Mouse (Mus musculus) CH12.LX (cell line): ENCODE measurements at regions not wholly inside any gene's neighbourhood (a gene's known extent, or its start where the extent isn't known, plus 50 kb on each side); places are given as distances from the start of the nearest gene placed in this dataset.

ENCODE experiments used
- DNase-seq: peaks from one replicate; pipeline ENCODE4 v3.0.0-alpha.2; 2013; ENCODE audit errors: extremely low read depth
- H3K27ac ChIP-seq: 2 replicates; pipeline ENCODE4 v1.5.1; 2012; ENCODE audit warnings: low read depth, mild to moderate bottlenecking, control low read depth, moderate library complexity; ENCODE audit not compliant: insufficient read depth
- H3K27me3 ChIP-seq: replicated peaks from 2 replicates; pipeline ENCODE3; 2012; ENCODE audit warnings: inconsistent platforms
- H3K36me3 ChIP-seq, 2 experiments: replicated peaks in 1 of 2; 2 replicates each; pipeline versions ENCODE3 to v1.6.1; 2012; ENCODE audit warnings: inconsistent platforms in 1 of 2, low read length in 1 of 2, mild to moderate bottlenecking in 1 of 2, mixed read lengths in 1 of 2, moderate library complexity in 1 of 2; ENCODE audit not compliant: control insufficient read depth in 1 of 2, insufficient read depth in 1 of 2
- H3K4me1 ChIP-seq, 2 experiments: 2 replicates each; pipeline ENCODE4 v1.6.1; 2012; ENCODE audit warnings: inconsistent platforms in 1 of 2, moderate library complexity in 1 of 2; ENCODE audit not compliant: insufficient read depth in 2 of 2, control insufficient read depth in 1 of 2
- H3K4me2 ChIP-seq: 2 replicates; pipeline ENCODE4 v1.6.1; 2012; ENCODE audit warnings: low read depth, mild to moderate bottlenecking, control low read depth; ENCODE audit not compliant: poor library complexity, insufficient read depth, severe bottlenecking
- H3K4me3 ChIP-seq, 3 experiments: fragments of 150-350 bp in 1 of 3; sonication (generic) in 1 of 3; replicated peaks in 1 of 3; 2 replicates each; pipeline versions ENCODE3 to v1.5.1; 2011 to 2012; ENCODE audit warnings: low read depth in 2 of 3, low read length in 2 of 3, mild to moderate bottlenecking in 2 of 3, moderate library complexity in 2 of 3, control low read depth in 1 of 3, improper control_type of control experiment in 1 of 3, inconsistent platforms in 1 of 3, mixed read lengths in 1 of 3; ENCODE audit not compliant: poor library complexity in 1 of 3
- H3K79me2 ChIP-seq: replicated peaks from 2 replicates; pipeline ENCODE4 v1.6.1; 2012; ENCODE audit warnings: mild to moderate bottlenecking, moderate library complexity; ENCODE audit not compliant: control insufficient read depth, poor library complexity, insufficient read depth, severe bottlenecking; ENCODE audit errors: extremely low read depth
- H3K9ac ChIP-seq: 2 replicates; pipeline ENCODE4 v1.6.1; 2012; ENCODE audit warnings: low read depth, mild to moderate bottlenecking, control low read depth, moderate library complexity; ENCODE audit not compliant: insufficient read depth
- H3K9me3 ChIP-seq: replicated peaks from 2 replicates; pipeline ENCODE3; 2012; ENCODE audit warnings: low read length, inconsistent platforms, mixed read lengths
- BHLHE40 ChIP-seq: IDR thresholded peaks from 2 replicates; pipeline ENCODE4 v1.6.1; 2011; ENCODE audit warnings: mild to moderate bottlenecking, low read depth, low read length, improper control_type of control experiment
- CHD1 ChIP-seq: IDR thresholded peaks from 2 replicates; pipeline ENCODE4 v1.6.1; 2012; ENCODE audit warnings: low read depth, low read length, improper control_type of control experiment, inconsistent platforms
- CHD2 ChIP-seq: IDR thresholded peaks from 2 replicates; pipeline ENCODE4 v1.6.1; 2011; ENCODE audit warnings: low read length, improper control_type of control experiment
- CTCF ChIP-seq, 2 experiments: IDR thresholded peaks in 1 of 2; conservative IDR thresholded peaks in 1 of 2; 2 replicates each; pipeline ENCODE4 v1.5.1; 2011 to 2012; ENCODE audit warnings: low read depth in 2 of 2, low read length in 2 of 2, improper control_type of control experiment in 1 of 2, inconsistent platforms in 1 of 2, mild to moderate bottlenecking in 1 of 2, moderate library complexity in 1 of 2
- ELF1 ChIP-seq: IDR thresholded peaks from 2 replicates; pipeline ENCODE4 v1.6.1; 2014; ENCODE audit warnings: low read depth, mild to moderate bottlenecking, inconsistent platforms, low read length, improper control_type of control experiment
- EP300 ChIP-seq: IDR thresholded peaks from 2 replicates; pipeline ENCODE4 v1.6.1; 2011; ENCODE audit warnings: low read length, improper control_type of control experiment
- ETS1 ChIP-seq: conservative IDR thresholded peaks from 2 replicates; pipeline ENCODE4 v1.6.1; 2012; ENCODE audit warnings: low read depth, mild to moderate bottlenecking, inconsistent platforms, low read length, improper control_type of control experiment, moderate library complexity
- GABPA ChIP-seq: IDR thresholded peaks from 2 replicates; pipeline ENCODE4 v1.6.1; 2012; ENCODE audit warnings: low read depth, low read length, improper control_type of control experiment, inconsistent platforms; ENCODE audit not compliant: insufficient replicate concordance
- HCFC1 ChIP-seq: IDR thresholded peaks from 2 replicates; pipeline ENCODE4 v1.6.1; 2012; ENCODE audit warnings: low read depth, mild to moderate bottlenecking, inconsistent platforms, low read length, improper control_type of control experiment
- JUND ChIP-seq: conservative IDR thresholded peaks from 2 replicates; pipeline ENCODE4 v1.6.1; 2011; ENCODE audit warnings: low read depth, low read length, improper control_type of control experiment
- KAT2A ChIP-seq: IDR thresholded peaks from 2 replicates; pipeline ENCODE4 v1.6.1; 2012; ENCODE audit warnings: low read length, improper control_type of control experiment, inconsistent platforms; ENCODE audit not compliant: insufficient replicate concordance
- MAFK ChIP-seq: IDR thresholded peaks from 2 replicates; pipeline ENCODE4 v1.6.1; 2011; ENCODE audit warnings: low read length, improper control_type of control experiment; ENCODE audit not compliant: insufficient replicate concordance
- MAZ ChIP-seq: IDR thresholded peaks from 2 replicates; pipeline ENCODE4 v1.6.1; 2012; ENCODE audit warnings: low read depth, mild to moderate bottlenecking, inconsistent platforms, low read length, improper control_type of control experiment, moderate library complexity
- MXI1 ChIP-seq: IDR thresholded peaks from 2 replicates; pipeline ENCODE4 v1.6.1; 2011; ENCODE audit warnings: mild to moderate bottlenecking, low read depth, low read length, improper control_type of control experiment
- MYC ChIP-seq: IDR thresholded peaks from 2 replicates; pipeline ENCODE4 v1.6.1; 2011; ENCODE audit warnings: low read depth, mild to moderate bottlenecking, improper control_type of control experiment, low read length
- NRF1 ChIP-seq: IDR thresholded peaks from 2 replicates; pipeline ENCODE4 v1.6.1; 2014; ENCODE audit warnings: low read depth, mild to moderate bottlenecking, inconsistent platforms, low read length, improper control_type of control experiment, moderate library complexity
- PAX5 ChIP-seq: IDR thresholded peaks from 2 replicates; pipeline ENCODE4 v1.6.1; 2012; ENCODE audit warnings: low read length, inconsistent platforms, mixed read lengths
- RCOR1 ChIP-seq: conservative IDR thresholded peaks from 2 replicates; pipeline ENCODE4 v1.6.1; 2012; ENCODE audit warnings: low read depth, mild to moderate bottlenecking, inconsistent platforms, low read length, improper control_type of control experiment
- SIN3A ChIP-seq: IDR thresholded peaks from 2 replicates; pipeline ENCODE4 v1.6.1; 2012; ENCODE audit warnings: low read length, improper control_type of control experiment, inconsistent platforms
- TCF12 ChIP-seq: IDR thresholded peaks from 2 replicates; pipeline ENCODE4 v1.6.1; 2014; ENCODE audit warnings: low read depth, mild to moderate bottlenecking, inconsistent platforms, low read length, improper control_type of control experiment
- UBTF ChIP-seq: IDR thresholded peaks from 2 replicates; pipeline ENCODE4 v1.6.1; 2012; ENCODE audit warnings: low read depth, mild to moderate bottlenecking, inconsistent platforms, low read length, improper control_type of control experiment, moderate library complexity
- USF2 ChIP-seq: conservative IDR thresholded peaks from 2 replicates; pipeline ENCODE4 v1.6.1; 2011; ENCODE audit warnings: low read depth, low read length, improper control_type of control experiment
- ZKSCAN1 ChIP-seq: IDR thresholded peaks from 2 replicates; pipeline ENCODE4 v1.6.1; 2012; ENCODE audit warnings: low read depth, inconsistent platforms, low read length, improper control_type of control experiment, borderline replicate concordance
- ZMIZ1 ChIP-seq: IDR thresholded peaks from 2 replicates; pipeline ENCODE4 v1.6.1; 2012; ENCODE audit warnings: low read depth, mild to moderate bottlenecking, inconsistent platforms, low read length, improper control_type of control experiment
- ZNF384 ChIP-seq: IDR thresholded peaks from 2 replicates; pipeline ENCODE4 v1.6.1; 2012; ENCODE audit warnings: low read depth, low read length, improper control_type of control experiment, inconsistent platforms
- dilution Hi-C: fragments of 300-500 bp; cut with MboI; formaldehyde crosslinking; loops from 2 replicates; pipeline ENCODE4 v1.14.3; 2020; ENCODE audit warnings: low sequenced_read_pairs; ENCODE audit not compliant: extremely low pct_unique_long_range_greater_than_20kb, extremely low pct_ligation_motif_present
- in situ Hi-C: fragments of 300-500 bp; cut with MboI; formaldehyde crosslinking; loops from 3 replicates; pipeline ENCODE4 v1.14.3; 2019; ENCODE audit warnings: low sequenced_read_pairs, low pct_ligation_motif_present, low pct_unique_long_range_greater_than_20kb, mixed read lengths

DNA sequence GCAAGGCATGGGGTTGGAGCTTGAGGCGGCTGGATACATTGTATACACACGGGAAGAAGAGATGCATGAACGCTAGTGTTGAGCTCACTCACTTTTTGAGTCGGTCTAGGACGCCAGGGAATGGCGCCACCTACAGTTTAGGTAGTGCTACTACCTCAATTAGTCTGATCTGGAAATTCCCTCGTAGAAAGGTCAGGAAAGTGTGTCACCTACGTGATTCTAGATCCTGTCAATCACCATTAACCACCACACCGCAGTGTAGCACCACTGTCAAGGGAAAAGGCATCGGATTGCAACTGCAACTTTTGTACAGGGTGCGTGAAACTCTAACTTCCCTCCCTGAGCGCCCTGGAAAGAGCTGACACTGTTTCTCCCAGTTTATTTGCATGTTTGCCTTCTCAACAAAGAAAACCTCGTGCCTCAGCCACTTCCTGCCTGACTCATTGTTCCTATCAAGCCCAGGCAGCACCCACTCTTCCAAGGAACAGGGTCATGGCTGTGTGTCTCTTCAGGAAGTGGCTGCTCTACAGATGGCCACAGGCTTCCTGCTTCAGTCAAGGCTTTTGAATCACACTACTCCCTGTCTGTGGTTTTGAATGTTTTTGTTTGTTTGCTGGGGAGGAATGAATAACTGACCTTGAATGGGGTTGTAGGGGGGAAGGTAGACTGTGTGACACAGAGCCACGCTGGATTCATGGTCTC is 231.6 kb upstream of the Jmjd1c start (continued):
- peak; percentile 77 for TF ChIP-seq SIN3A
- TF ChIP-seq GABPA = no peak
- peak; percentile 69; the same call in 1 of the 2 replicates for TF ChIP-seq CHD2
- peak; percentile 94 for TF ChIP-seq EP300
- TF ChIP-seq UBTF = no peak
- TF ChIP-seq ZNF384 = peak; percentile 16; the same call in 1 of the 2 replicates
- no peak for TF ChIP-seq KAT2A
- TF ChIP-seq USF2 = no peak
- peak; percentile 83 for TF ChIP-seq MAFK
- TF ChIP-seq, all 38 proteins: peak for 20

DNA sequence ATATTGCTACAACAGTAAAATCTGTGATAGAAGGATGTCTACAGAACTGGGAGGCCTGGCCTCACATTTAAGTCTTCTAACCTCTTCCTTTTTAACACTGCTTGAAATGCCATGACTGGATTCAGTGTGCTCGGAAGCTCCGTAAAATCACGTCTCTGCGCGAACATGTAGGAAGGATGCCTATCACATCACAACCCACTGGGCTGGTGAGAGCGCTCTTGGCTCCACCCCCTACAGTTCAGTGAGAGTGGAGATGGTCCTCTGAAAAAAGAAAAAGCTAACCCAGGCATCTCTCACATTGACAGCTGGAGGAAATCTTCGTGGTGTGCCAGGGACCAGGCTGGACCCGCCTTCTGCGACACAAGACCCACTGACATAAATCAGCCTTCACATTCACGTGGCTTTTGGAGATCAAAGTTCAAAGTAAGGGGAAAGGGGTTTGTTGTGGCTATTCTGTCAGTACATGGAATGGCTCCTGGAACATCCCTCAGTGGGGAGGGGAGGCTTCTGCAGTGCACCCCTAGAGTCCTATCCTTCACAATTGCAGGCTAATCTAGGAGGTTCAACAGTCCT is 230.8 kb upstream of the Jmjd1c start:
- dilution Hi-C loops (no loop called here), in situ Hi-C loops (no loop called here)
- Histone ChIP-seq H3K36me3 (no peaks in the 10 kb centered on the region), H3K4me2 (no peak overlapping the region), H3K27me3 (no peaks in the 10 kb centered on the region), H3K9ac (no peak overlapping the region), H3K27ac (no peak overlapping the region), H3K4me3 (no peak overlapping the region), H3K9me3 (no peaks in the 10 kb centered on the region), H3K4me1 (peaks cover 11 to 37% of the 10 kb centered on the region in 2 experiments; a peak in 3 of 4 replicates), H3K79me2 (no peaks in the 10 kb centered on the region)
- TF ChIP-seq SIN3A (0 out of 2 replicates have a peak, but pooled peaks have one; percentile 1), CTCF (conservative IDR thresholded peaks at IDR 0.05 in 1 of 2, IDR thresholded peaks at IDR 0.05 in 1 of 2; ENCODE audit: low read depth in 2 of 2, low read length in 2 of 2) (no peak), ETS1 (no peak), RCOR1 (no peak), NRF1 (no peak), CHD2 (no peak), TCF12 (no peak), ZMIZ1 (no peak)
- DNase-seq = no peak

DNA sequence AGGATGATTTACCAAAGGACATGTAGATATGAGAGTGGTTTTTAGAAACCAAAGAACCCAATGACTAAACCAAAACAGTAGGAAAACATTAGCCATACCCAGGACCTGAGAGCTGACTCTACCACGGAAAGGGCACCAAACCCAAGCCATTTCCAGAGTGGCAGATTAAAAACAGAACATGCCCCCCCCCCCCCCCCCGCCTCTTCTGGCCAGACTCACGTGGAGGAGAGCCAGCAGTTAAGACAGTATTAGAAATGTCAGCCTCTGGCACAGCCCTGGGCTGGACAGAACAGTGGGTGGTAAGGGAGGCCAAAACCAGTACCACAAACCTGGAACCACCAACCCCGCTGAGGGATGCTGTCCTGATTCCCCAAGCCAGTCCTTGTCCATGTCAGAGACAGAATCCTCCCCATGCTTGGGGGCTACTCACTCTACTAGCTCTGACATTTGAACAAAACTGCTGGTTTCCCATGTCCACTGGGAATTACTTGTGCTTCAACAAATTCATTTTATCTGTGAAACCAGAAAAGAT is 224.7 kb upstream of the Jmjd1c start:
- Histone ChIP-seq H3K4me1 (peaks cover 8 to 20% of the 10 kb centered on the region in 2 experiments; a peak in 3 of 4 replicates), H3K9me3 (no peaks in the 10 kb centered on the region), H3K36me3 (no peaks in the 10 kb centered on the region), H3K79me2 (no peaks in the 10 kb centered on the region), H3K4me3 (no peak overlapping the region), H3K27ac (no peak overlapping the region), H3K9ac (no peak overlapping the region), H3K27me3 (no peaks in the 10 kb centered on the region), H3K4me2 (no peak overlapping the region)
- in situ Hi-C loops (no loop called here), dilution Hi-C loops (no loop called here)
- peak; percentile 66 for TF ChIP-seq BHLHE40
- no peak for TF ChIP-seq ZKSCAN1
- TF ChIP-seq HCFC1 = no peak
- no peak for TF ChIP-seq MYC
- TF ChIP-seq EP300 = 0 out of 2 replicates have a peak, but pooled peaks have one; percentile 28
- no peak for TF ChIP-seq MAFK
- no peak for TF ChIP-seq PAX5
- TF ChIP-seq MXI1 = no peak
- TF ChIP-seq ELF1 = no peak
- no peak for TF ChIP-seq MAZ
- TF ChIP-seq CHD1 = no peak
- no peak for TF ChIP-seq JUND
- no peak for TF ChIP-seq ZNF384
- TF ChIP-seq CTCF (conservative IDR thresholded peaks at IDR 0.05 in 1 of 2, IDR thresholded peaks at IDR 0.05 in 1 of 2; ENCODE audit: low read depth in 2 of 2, low read length in 2 of 2) = no peak
- DNase-seq = no peak
